In genomic region chr7:122132497-122133337, GRCm38 (mm10) we compare ENCODE assay signal across 8 mouse cellular contexts. TPM values are rescaled to one million over a fixed set of nuclear protein-coding genes. Genes with fewer than 3 reads are reported as not detected.
DNase-seq lines count a peak whose midpoint lies in the region; ATAC-seq and TF ChIP-seq lines count a peak whose summit lies in the region.

Gene Palb2, minus strand, starts transcription at chr7:122132985.
Gene Dctn5, plus strand, starts transcription at chr7:122133041.

- no peak for TF ChIP-seq EP300 in lung, postnatal 0 days (IDR thresholded peaks at IDR 0.05)

- peak; percentile 98 for DNase-seq in MN1 (ENCODE audit: low spot score)
- DNase-seq in cerebellum, adult 9-10 months = peak; percentile 97
- DNase-seq in hindbrain, embryonic 10.5 days (ENCODE audit: low spot score) = peak; percentile 99
- peak; percentile 97 for DNase-seq in layer of hippocampus, adult 9-11 months
- DNase-seq in lung, postnatal 0 days (ENCODE audit: low spot score) = peak; percentile 98
- DNase-seq in ovary, postnatal 14 days (ENCODE audit: low spot score) = peak; percentile 98
- peak; percentile 98 for DNase-seq in thymus, postnatal 14 days

- H3K9me3 ChIP-seq in hindbrain, embryonic 10.5 days = no peaks in the 10 kb centered on the region
- no peaks in the 10 kb centered on the region for H3K9me3 ChIP-seq in lung, postnatal 0 days (ENCODE audit: low read length)

- peak within 1 kb of the TSS; percentile 95 for H3K4me3 ChIP-seq in hindbrain, embryonic 10.5 days
- H3K4me3 ChIP-seq in lung, postnatal 0 days (ENCODE audit: low read depth, low read length) = peak within 1 kb of the TSS; percentile 94

- peaks cover 21% of the 10 kb centered on the region for H3K4me1 ChIP-seq in hindbrain, embryonic 10.5 days (replicated peaks)
- H3K4me1 ChIP-seq in lung, postnatal 0 days (ENCODE audit: insufficient read depth, low read depth, low read length) = peaks cover 11% of the 10 kb centered on the region; the same call in 1 of the 2 replicates

- peak within 1 kb of the TSS; percentile 75 for H3K9ac ChIP-seq in lung, postnatal 0 days (replicated peaks; ENCODE audit: low read depth)

- no peak for TF ChIP-seq CTCF in lung, postnatal 0 days (IDR thresholded peaks at IDR 0.05)

- H3K36me3 ChIP-seq in hindbrain, embryonic 10.5 days = peaks cover 57% of the 10 kb centered on the region
- H3K36me3 ChIP-seq in lung, postnatal 0 days (ENCODE audit: insufficient read depth, low read length) = peaks cover 6% of the 10 kb centered on the region; the same call in 1 of the 2 replicates

- H3K27me3 ChIP-seq in hindbrain, embryonic 10.5 days (ENCODE audit: insufficient read depth, poor library complexity, severe bottlenecking) = no peaks in the 10 kb centered on the region
- H3K27me3 ChIP-seq in lung, postnatal 0 days (replicated peaks; ENCODE audit: insufficient read depth, low read length) = no peaks in the 10 kb centered on the region

- WGBS in hindbrain, embryonic 10.5 days = under 1% methylated on average over 54 of the region's 54 CpGs
- under 1% methylated on average over 54 of the region's 54 CpGs for WGBS in lung, postnatal 0 days

- H3K4me2 ChIP-seq in lung, postnatal 0 days (replicated peaks; ENCODE audit: low read depth, low read length) = peak within 1 kb of the TSS; percentile 86

- H3K27ac ChIP-seq in hindbrain, embryonic 10.5 days = peak within 1 kb of the TSS; percentile 93
- H3K27ac ChIP-seq in lung, postnatal 0 days (ENCODE audit: low read length) = peak within 1 kb of the TSS; percentile 69; the same call in 1 of the 2 replicates

- ATAC-seq in frontal cortex, adult (ENCODE audit: low TSS enrichment) = peak; percentile 99
- ATAC-seq in lung, postnatal 0 days = peak; percentile 99

RNA-seq across cellular contexts. Expression of gene Palb2, which starts in this region (rescaled TPM):
- 18.9 and 21.7 TPM in 2 replicates for polyA plus RNA-seq in hindbrain, embryonic 10.5 days (2016; fragmentation: Nextera tagmentation; extraction: Ambion mirVana)
- polyA plus RNA-seq in lung, postnatal 0 days (2015; fragmentation: Nextera tagmentation; extraction: Ambion mirVana) = 2.6 and 2.9 TPM in 2 replicates

RNA-seq across cellular contexts. Expression of gene Dctn5, which starts in this region (rescaled TPM):
- 130 and 137 TPM in 2 replicates for polyA plus RNA-seq in hindbrain, embryonic 10.5 days (2016; fragmentation: Nextera tagmentation; extraction: Ambion mirVana)
- polyA plus RNA-seq in lung, postnatal 0 days (2015; fragmentation: Nextera tagmentation; extraction: Ambion mirVana) = 72.9 and 79.2 TPM in 2 replicates

Comparison
In these comparisons a context has a peak if more than half of its experiments do, and no peak if none do; other contexts are left out.
1. Peak in every context shown above with its lines: DNase-seq, ATAC-seq, H3K4me3 ChIP-seq and H3K27ac ChIP-seq.